Comparison of ENCODE assay signal across 9 mouse cellular contexts in the genomic region with DNA sequence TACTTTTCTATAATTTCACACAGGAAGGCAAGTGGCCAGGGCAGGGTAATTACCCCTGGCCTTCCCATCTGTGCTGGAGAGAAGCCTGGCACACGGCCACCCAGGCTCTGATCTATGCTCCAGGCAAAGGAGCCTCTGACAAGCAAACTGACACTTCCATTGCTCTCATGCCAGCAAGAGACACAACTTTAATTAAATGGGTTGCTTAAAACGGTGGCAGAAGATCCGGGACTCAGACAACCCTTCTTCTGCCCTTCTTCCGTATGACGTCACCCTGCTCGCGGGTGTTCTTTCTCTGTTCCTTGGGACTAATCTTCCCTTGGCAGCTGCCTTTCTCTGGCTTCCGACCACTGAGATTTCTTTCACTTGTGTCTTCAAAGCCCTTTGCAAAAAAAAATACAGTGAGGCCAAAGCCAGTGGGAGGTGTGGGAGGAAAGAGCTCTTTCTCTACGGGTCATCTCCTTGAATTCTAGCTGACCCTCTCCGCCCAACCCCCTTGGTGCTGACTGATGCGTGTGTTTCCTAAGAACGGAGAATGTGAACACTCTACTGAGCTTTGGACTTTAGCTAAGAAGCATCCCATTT. TPM values are rescaled to one million over a fixed set of nuclear protein-coding genes. Genes with fewer than 3 reads are reported as not detected.
DNase-seq lines count a peak whose midpoint lies in the region; ATAC-seq and TF ChIP-seq lines count a peak whose summit lies in the region.
"Had no signal": no experiment of that assay in that cellular context is flagged by ENCODE, and none has a peak within 500 bp of the region (broad histone marks: within the 10 kb centered on the region; RNA-seq: fewer than 3 reads in every experiment).

No protein-coding gene starts in this region.

- TF ChIP-seq EP300 in heart, adult 2 months (IDR thresholded peaks at IDR 0.05; ENCODE audit: insufficient read depth, low read depth, low read length), result no peak
- TF ChIP-seq EP300 in liver, postnatal 0 days (IDR thresholded peaks at IDR 0.05; ENCODE audit: low read depth), result no peak

- peak; percentile 67 for ATAC-seq in kidney, embryonic 15.5 days (replicated peaks; ENCODE audit: low FRiP score)
- ATAC-seq in liver, postnatal 0 days, result no peak

- H3K4me1 ChIP-seq in heart, adult 2 months (ENCODE audit: control insufficient read depth, insufficient read depth, low read length), result no peaks in the 10 kb centered on the region
- H3K4me1 ChIP-seq in kidney, embryonic 15.5 days, result peaks cover 19% of the 10 kb centered on the region
- peaks cover 26% of the 10 kb centered on the region for H3K4me1 ChIP-seq in midbrain, embryonic 10.5 days
- H3K4me1 ChIP-seq in liver, postnatal 0 days (ENCODE audit: insufficient read depth), result no peaks in the 10 kb centered on the region
- H3K4me1 ChIP-seq: limb, embryonic 12.5 days had no signal

- H3K27me3 ChIP-seq in heart, adult 2 months (ENCODE audit: control insufficient read depth, insufficient read depth, low read length), result no peaks in the 10 kb centered on the region
- H3K27me3 ChIP-seq in kidney, embryonic 15.5 days, result no peaks in the 10 kb centered on the region
- no peaks in the 10 kb centered on the region for H3K27me3 ChIP-seq in midbrain, embryonic 10.5 days (ENCODE audit: low read depth, poor library complexity, severe bottlenecking)
- H3K27me3 ChIP-seq in liver, postnatal 0 days (ENCODE audit: insufficient read depth, low read length), result no peaks in the 10 kb centered on the region

- no peaks in the 10 kb centered on the region for H3K9me3 ChIP-seq in kidney, embryonic 15.5 days (replicated peaks)
- no peaks in the 10 kb centered on the region for H3K9me3 ChIP-seq in midbrain, embryonic 10.5 days (replicated peaks)
- no peaks in the 10 kb centered on the region for H3K9me3 ChIP-seq in liver, postnatal 0 days (ENCODE audit: low read length)
- H3K9me3 ChIP-seq: limb, embryonic 12.5 days had no signal

- TF ChIP-seq CTCF in heart, adult 2 months (IDR thresholded peaks at IDR 0.05), result no peak
- TF ChIP-seq CTCF in liver, postnatal 0 days (IDR thresholded peaks at IDR 0.05; ENCODE audit: low read depth), result no peak

- H3K27ac ChIP-seq in heart, adult 2 months, result no peak overlapping the region
- no peak overlapping the region for H3K27ac ChIP-seq in kidney, embryonic 15.5 days
- H3K27ac ChIP-seq in midbrain, embryonic 10.5 days (replicated peaks), result peak overlapping the region; percentile 63
- H3K27ac ChIP-seq in liver, postnatal 0 days (ENCODE audit: low read depth), result no peak overlapping the region
- H3K27ac ChIP-seq: limb, embryonic 12.5 days had no signal

- H3K4me2 ChIP-seq in kidney, embryonic 15.5 days, result peak overlapping the region; percentile 46
- no peak overlapping the region for H3K4me2 ChIP-seq in liver, postnatal 0 days (ENCODE audit: low read depth, low read length)
- H3K4me2 ChIP-seq: limb, embryonic 12.5 days had no signal

- no peak overlapping the region for H3K4me3 ChIP-seq in heart, adult 2 months
- H3K4me3 ChIP-seq in kidney, embryonic 15.5 days (replicated peaks), result no peak overlapping the region
- peak overlapping the region; percentile 4; the same call in 1 of the 2 replicates for H3K4me3 ChIP-seq in midbrain, embryonic 10.5 days
- H3K4me3 ChIP-seq in liver, postnatal 0 days (ENCODE audit: low read depth, low read length), result no peak overlapping the region
- H3K4me3 ChIP-seq: limb, embryonic 12.5 days had no signal

- 48% methylated on average over 12 of the region's 12 CpGs for whole genome bisulfite sequencing in heart, adult 2 months
- WGBS in kidney, embryonic 15.5 days, result 27% methylated on average over 12 of the region's 12 CpGs
- WGBS in midbrain, embryonic 10.5 days, result 49% methylated on average over 12 of the region's 12 CpGs
- WGBS in liver, postnatal 0 days (ENCODE audit: insufficient replicate concordance), result 79% methylated on average over 12 of the region's 12 CpGs

- DNase-seq in kidney, adult 18-20 months, result peak; percentile 22
- no peak for DNase-seq in kidney, adult 11 months
- peak; percentile 82 for DNase-seq in cerebellum, adult 8-10 months
- peak; percentile 38 to 50 for DNase-seq in heart, adult 2 months
- peak; percentile 22 for DNase-seq in midbrain, embryonic 10.5 days (ENCODE audit: low spot score)
- DNase-seq in urinary bladder, postnatal 25 days (ENCODE audit: low spot score), result peak; percentile 37
- no peak for DNase-seq in liver, postnatal 0 days

- intact Hi-C loops in heart, adult 2 months (cut with DNase I), result no loop called here

- no peaks in the 10 kb centered on the region for H3K36me3 ChIP-seq in heart, adult 2 months (ENCODE audit: control insufficient read depth, insufficient read depth, low read length)
- H3K36me3 ChIP-seq in kidney, embryonic 15.5 days, result no peaks in the 10 kb centered on the region
- no peaks in the 10 kb centered on the region for H3K36me3 ChIP-seq in midbrain, embryonic 10.5 days
- H3K36me3 ChIP-seq in liver, postnatal 0 days (replicated peaks; ENCODE audit: insufficient read depth, low read length), result no peaks in the 10 kb centered on the region
- H3K36me3 ChIP-seq: limb, embryonic 12.5 days had no signal

- TF ChIP-seq POLR2A in heart, adult 2 months (IDR thresholded peaks at IDR 0.05; ENCODE audit: insufficient read depth, low read depth, low read length), result no peak

- H3K9ac ChIP-seq in heart, adult 2 months (ENCODE audit: low read depth, low read length), result no peak overlapping the region
- no peak overlapping the region for H3K9ac ChIP-seq in kidney, embryonic 15.5 days
- no peak overlapping the region for H3K9ac ChIP-seq in liver, postnatal 0 days (replicated peaks)
- H3K9ac ChIP-seq: limb, embryonic 12.5 days had no signal

- no peaks in the 10 kb centered on the region for H3K79me2 ChIP-seq in heart, adult 2 months (replicated peaks; ENCODE audit: control insufficient read depth, insufficient read depth, low read length)

RNA-seq across cellular contexts. Expression of a gene that starts 0.9 kb away (rescaled TPM):
- total RNA-seq in heart, adult 2 months (2021), result not detected
- not detected in 2 replicates for polyA plus RNA-seq in heart, adult 2 months (2012; rRNA removed)
- not detected in 2 replicates for polyA plus RNA-seq in kidney, embryonic 15.5 days (2015; fragmentation: Nextera tagmentation; extraction: Ambion mirVana)
- polyA plus RNA-seq in midbrain, embryonic 10.5 days (2016; fragmentation: Nextera tagmentation; extraction: Ambion mirVana), result 0.19 TPM in 1 of 2 replicates, not detected in the other
- not detected in 2 replicates for polyA plus RNA-seq in liver, postnatal 0 days (2015; fragmentation: Nextera tagmentation; extraction: Ambion mirVana)
- polyA plus RNA-seq: limb, embryonic 12.5 days had no signal

Comparison
In these comparisons a context has a peak if more than half of its experiments do, and no peak if none do; other contexts are left out.
1. DNase-seq: peak in kidney, adult 18-20 months (single experiment), cerebellum, adult 8-10 months (single experiment), heart, adult 2 months (2 of 2), midbrain, embryonic 10.5 days (single experiment) and urinary bladder, postnatal 25 days (single experiment); none in kidney, adult 11 months (single experiment) and liver, postnatal 0 days (single experiment).